ENCODE assay signal across 1 mouse cellular context in the genomic region with DNA sequence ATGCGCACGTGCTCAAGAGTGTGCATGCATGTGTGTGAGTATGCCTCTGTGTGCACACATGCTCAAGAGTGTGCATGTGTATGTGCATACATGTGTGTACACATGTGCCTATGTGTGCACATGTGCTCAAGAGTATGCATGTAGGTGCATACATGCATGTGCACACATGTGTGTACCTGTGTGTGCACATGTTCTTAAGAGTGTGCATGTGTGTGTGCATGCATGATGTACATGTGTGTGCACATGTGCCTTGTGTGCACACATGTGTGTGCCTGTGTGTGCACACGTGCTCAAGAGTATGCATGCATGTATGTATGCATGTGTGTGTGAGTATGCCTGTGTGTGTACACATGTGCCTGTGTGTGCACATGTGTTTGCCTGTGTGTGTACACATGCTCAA.
A peak's percentile ranks its signal among the peaks of the same experiment; 100 is the strongest.
TF ChIP-seq lines count a peak whose summit lies in the region.

No protein-coding gene starts in this region.

TF ChIP-seq in MEL, 35 proteins besides CTCF, POLR2A, EP300 and RAD21 (continued from another document):
- TF ChIP-seq POLR2AphosphoS5 (IDR thresholded peaks at IDR 0.05; ENCODE audit: borderline replicate concordance, low read depth, low read length) = peak; percentile 92; the same call in 1 of the 2 replicates
